Mouse (Mus musculus): Measurements from ENCODE around the gene Vhl. TPM values are rescaled to one million over a fixed set of nuclear protein-coding genes. Genes with fewer than 3 reads are reported as not detected.
A peak's percentile ranks its signal among the peaks of the same experiment; 100 is the strongest.

The Vhl gene
- polyA plus RNA-seq, 1 experiment from 2014 or later: 68.2 TPM

DNA sequence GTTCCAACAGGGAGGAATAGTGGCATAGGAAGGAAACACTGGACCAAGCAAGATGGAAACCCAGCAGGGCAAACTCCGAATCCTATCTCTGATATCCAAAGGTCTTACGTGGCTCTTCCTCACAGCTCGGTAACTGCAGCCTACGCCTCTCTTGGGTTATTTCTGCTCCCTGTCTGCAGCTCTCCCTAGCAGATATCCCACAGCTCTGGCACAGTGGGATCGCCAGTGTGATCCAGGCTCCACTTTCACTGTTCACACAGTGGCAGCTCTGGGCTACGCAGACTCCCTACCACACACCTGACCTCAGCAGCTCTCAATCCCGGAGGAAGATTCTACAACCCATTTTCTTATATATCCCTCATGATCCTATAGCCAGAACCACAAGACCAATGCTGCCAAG lies 9.6 kb upstream of the Vhl start:
- Histone ChIP-seq H3K36me3 (ENCODE audit: control insufficient read depth, insufficient read depth, low read length) (peaks cover 12% of the 10 kb centered on the region), H3K9ac (ENCODE audit: low read length) (no peak overlapping the region), H3K4me2 (ENCODE audit: low read depth) (no peak overlapping the region), H3K4me1 (ENCODE audit: control insufficient read depth, insufficient read depth, low read length) (no peaks in the 10 kb centered on the region), H3K9me3 (ENCODE audit: control insufficient read depth, low read length) (no peaks in the 10 kb centered on the region), H3K27ac (ENCODE audit: low read depth, low read length) (no peak overlapping the region), H3K27me3 (ENCODE audit: control insufficient read depth, insufficient read depth, low read length) (no peaks in the 10 kb centered on the region), H3K4me3 (ENCODE audit: low read depth, low read length) (no peak overlapping the region)
- ATAC-seq (ENCODE audit: insufficient read depth, low FRiP score, low TSS enrichment) (no peak), DNase-seq (ENCODE audit: low spot score) (no peak)
- 97% methylated on average over 7 of the region's 7 CpGs for WGBS

GRCm38 (mm10) chr6:113614997-113615396 lies 8.8 kb upstream of the Vhl start:
- Histone ChIP-seq H3K9ac (ENCODE audit: low read length) (no peak overlapping the region), H3K27ac (ENCODE audit: low read depth, low read length) (no peak overlapping the region), H3K4me1 (ENCODE audit: control insufficient read depth, insufficient read depth, low read length) (no peaks in the 10 kb centered on the region), H3K36me3 (ENCODE audit: control insufficient read depth, insufficient read depth, low read length) (peaks cover 12% of the 10 kb centered on the region), H3K4me2 (ENCODE audit: low read depth) (no peak overlapping the region), H3K27me3 (ENCODE audit: control insufficient read depth, insufficient read depth, low read length) (no peaks in the 10 kb centered on the region), H3K9me3 (ENCODE audit: control insufficient read depth, low read length) (no peaks in the 10 kb centered on the region), H3K4me3 (ENCODE audit: low read depth, low read length) (no peak overlapping the region)
- WGBS: 97% methylated on average over 8 of the region's 8 CpGs
- ATAC-seq (ENCODE audit: insufficient read depth, low FRiP score, low TSS enrichment) (no peak), DNase-seq (ENCODE audit: low spot score) (no peak)

DNA sequence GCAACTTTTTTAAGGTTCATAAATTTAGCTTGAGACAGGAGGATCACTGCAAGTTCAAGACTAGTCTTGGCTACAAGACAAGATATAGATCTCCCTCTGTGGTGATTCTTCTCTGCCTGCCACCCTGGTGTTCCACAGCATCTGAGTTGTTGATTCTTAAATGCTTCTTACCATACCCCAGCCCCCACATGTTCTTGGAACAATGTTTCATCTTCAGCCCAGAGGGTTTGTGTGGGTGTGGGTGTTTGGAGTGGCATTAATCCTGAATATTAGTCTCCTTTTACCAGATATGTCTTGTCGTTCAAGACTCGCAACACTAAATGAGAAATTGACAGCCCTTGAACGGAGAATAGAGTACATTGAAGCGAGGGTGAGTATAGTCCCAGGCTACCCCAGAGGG lies 8.3 kb upstream of the Vhl start:
- H3K4me3 ChIP-seq (ENCODE audit: low read depth, low read length): no peak overlapping the region
- H3K36me3 ChIP-seq (ENCODE audit: control insufficient read depth, insufficient read depth, low read length): peaks cover 12% of the 10 kb centered on the region
- WGBS: 93% methylated on average over 4 of the region's 4 CpGs
- no peaks in the 10 kb centered on the region for H3K27me3 ChIP-seq (ENCODE audit: control insufficient read depth, insufficient read depth, low read length)
- no peak overlapping the region for H3K9ac ChIP-seq (ENCODE audit: low read length)
- ATAC-seq (ENCODE audit: insufficient read depth, low FRiP score, low TSS enrichment) (no peak), DNase-seq (ENCODE audit: low spot score) (no peak)
- H3K9me3 ChIP-seq (ENCODE audit: control insufficient read depth, low read length): no peaks in the 10 kb centered on the region
- H3K4me1 ChIP-seq (ENCODE audit: control insufficient read depth, insufficient read depth, low read length): no peaks in the 10 kb centered on the region
- H3K4me2 ChIP-seq (ENCODE audit: low read depth): no peak overlapping the region
- no peak overlapping the region for H3K27ac ChIP-seq (ENCODE audit: low read depth, low read length)

GRCm38 (mm10) chr6:113623386-113623785 lies 373 bp upstream of the Vhl start:
- Histone ChIP-seq H3K9me3 (ENCODE audit: control insufficient read depth, low read length) (no peaks in the 10 kb centered on the region), H3K27ac (ENCODE audit: low read depth, low read length) (no peak overlapping the region), H3K36me3 (ENCODE audit: control insufficient read depth, insufficient read depth, low read length) (peaks cover 2% of the 10 kb centered on the region; the same call in 1 of the 2 replicates), H3K27me3 (ENCODE audit: control insufficient read depth, insufficient read depth, low read length) (no peaks in the 10 kb centered on the region), H3K9ac (ENCODE audit: low read length) (no peak overlapping the region), H3K4me2 (ENCODE audit: low read depth) (peak overlapping the region; percentile 91), H3K4me1 (ENCODE audit: control insufficient read depth, insufficient read depth, low read length) (peaks cover 8% of the 10 kb centered on the region), H3K4me3 (ENCODE audit: low read depth, low read length) (peak overlapping the region; percentile 73)
- ATAC-seq (ENCODE audit: insufficient read depth, low FRiP score, low TSS enrichment) (no peak), DNase-seq (ENCODE audit: low spot score) (no peak)
- WGBS: 67% methylated on average over 5 of the region's 5 CpGs

- Histone ChIP-seq H3K9me3 (ENCODE audit: control insufficient read depth, low read length) (no peaks in the 10 kb centered on the region), H3K4me1 (ENCODE audit: control insufficient read depth, insufficient read depth, low read length) (peaks cover 8% of the 10 kb centered on the region), H3K9ac (ENCODE audit: low read length) (peak overlapping the region; percentile 91), H3K27ac (ENCODE audit: low read depth, low read length) (no peak overlapping the region), H3K4me3 (ENCODE audit: low read depth, low read length) (peak overlapping the region; percentile 73), H3K27me3 (ENCODE audit: control insufficient read depth, insufficient read depth, low read length) (no peaks in the 10 kb centered on the region), H3K36me3 (ENCODE audit: control insufficient read depth, insufficient read depth, low read length) (peaks cover 4% of the 10 kb centered on the region), H3K4me2 (ENCODE audit: low read depth) (peak overlapping the region; percentile 91)
- DNase-seq (ENCODE audit: low spot score): no peak
- ATAC-seq (ENCODE audit: insufficient read depth, low FRiP score, low TSS enrichment): no peak
- WGBS: 57% methylated on average over 5 of the region's 5 CpGs
Observed at GRCm38 (mm10) chr6:113624989-113625770, 1.4 kb downstream of the Vhl start.

- WGBS: 85% methylated on average over 5 of the region's 5 CpGs
- H3K27me3 ChIP-seq (ENCODE audit: control insufficient read depth, insufficient read depth, low read length): no peaks in the 10 kb centered on the region
- DNase-seq (ENCODE audit: low spot score) (no peak), ATAC-seq (ENCODE audit: insufficient read depth, low FRiP score, low TSS enrichment) (no peak)
- H3K4me1 ChIP-seq (ENCODE audit: control insufficient read depth, insufficient read depth, low read length): peaks cover 1% of the 10 kb centered on the region
- H3K4me2 ChIP-seq (ENCODE audit: low read depth): no peak overlapping the region
- peaks cover 7% of the 10 kb centered on the region for H3K36me3 ChIP-seq (ENCODE audit: control insufficient read depth, insufficient read depth, low read length)
- no peaks in the 10 kb centered on the region for H3K9me3 ChIP-seq (ENCODE audit: control insufficient read depth, low read length)
- no peak overlapping the region for H3K4me3 ChIP-seq (ENCODE audit: low read depth, low read length)
- H3K9ac ChIP-seq (ENCODE audit: low read length): no peak overlapping the region
- H3K27ac ChIP-seq (ENCODE audit: low read depth, low read length): no peak overlapping the region
Observed at GRCm38 (mm10) chr6:113630322-113630721, 6.6 kb downstream of the Vhl start.

GRCm38 (mm10) chr6:113632863-113633262 lies 9.1 kb downstream of the Vhl start:
- H3K9ac ChIP-seq (ENCODE audit: low read length): no peak overlapping the region
- no peak overlapping the region for H3K4me3 ChIP-seq (ENCODE audit: low read depth, low read length)
- ATAC-seq (ENCODE audit: insufficient read depth, low FRiP score, low TSS enrichment): no peak
- peaks cover 5% of the 10 kb centered on the region; the same call in 1 of the 2 replicates for H3K36me3 ChIP-seq (ENCODE audit: control insufficient read depth, insufficient read depth, low read length)
- 90% methylated on average over 4 of the region's 4 CpGs for WGBS
- no peaks in the 10 kb centered on the region for H3K27me3 ChIP-seq (ENCODE audit: control insufficient read depth, insufficient read depth, low read length)
- no peaks in the 10 kb centered on the region for H3K9me3 ChIP-seq (ENCODE audit: control insufficient read depth, low read length)
- no peak overlapping the region for H3K27ac ChIP-seq (ENCODE audit: low read depth, low read length)
- H3K4me1 ChIP-seq (ENCODE audit: control insufficient read depth, insufficient read depth, low read length): no peaks in the 10 kb centered on the region
- DNase-seq (ENCODE audit: low spot score): no peak
- H3K4me2 ChIP-seq (ENCODE audit: low read depth): no peak overlapping the region

- ATAC-seq (ENCODE audit: insufficient read depth, low FRiP score, low TSS enrichment): peak; percentile 91
Observed at GRCm38 (mm10) chr6:113638302-113639040, 14.7 kb downstream of the Vhl start, which contains the start of gene Irak2. Gene Irak2, plus strand, starts transcription at chr6:113638467.

More at GRCm38 (mm10) chr6:113638302-113639040, 14.7 kb downstream of the Vhl start, which contains the start of gene Irak2:
- peak; percentile 93 for DNase-seq (ENCODE audit: low spot score)
- 10% methylated on average over 37 of the region's 37 CpGs for WGBS
- 0 out of 2 replicates have a peak, but pooled peaks cover 3% of the 10 kb centered on the region for H3K4me1 ChIP-seq (ENCODE audit: control insufficient read depth, insufficient read depth, low read length)
- H3K36me3 ChIP-seq (ENCODE audit: control insufficient read depth, insufficient read depth, low read length): no peaks in the 10 kb centered on the region
- no peaks in the 10 kb centered on the region for H3K27me3 ChIP-seq (ENCODE audit: control insufficient read depth, insufficient read depth, low read length)
- H3K4me2 ChIP-seq (ENCODE audit: low read depth): peak within 1 kb of the TSS; percentile 65
- H3K27ac ChIP-seq (ENCODE audit: low read depth, low read length): no peak within 1 kb of the TSS
- peak within 1 kb of the TSS; percentile 56 for H3K9ac ChIP-seq (ENCODE audit: low read length)
- no peaks in the 10 kb centered on the region for H3K9me3 ChIP-seq (ENCODE audit: control insufficient read depth, low read length)
- H3K4me3 ChIP-seq (ENCODE audit: low read depth, low read length): peak within 1 kb of the TSS; percentile 40
